Mouse (Mus musculus): ENCODE data around the gene Hnrnpk.
"Not testable (repeated sequence)": the region's sequence is repeated elsewhere in the genome, so short reads cannot be mapped to it uniquely, and the experiment has no call there.

Hnrnpk gene

DNA sequence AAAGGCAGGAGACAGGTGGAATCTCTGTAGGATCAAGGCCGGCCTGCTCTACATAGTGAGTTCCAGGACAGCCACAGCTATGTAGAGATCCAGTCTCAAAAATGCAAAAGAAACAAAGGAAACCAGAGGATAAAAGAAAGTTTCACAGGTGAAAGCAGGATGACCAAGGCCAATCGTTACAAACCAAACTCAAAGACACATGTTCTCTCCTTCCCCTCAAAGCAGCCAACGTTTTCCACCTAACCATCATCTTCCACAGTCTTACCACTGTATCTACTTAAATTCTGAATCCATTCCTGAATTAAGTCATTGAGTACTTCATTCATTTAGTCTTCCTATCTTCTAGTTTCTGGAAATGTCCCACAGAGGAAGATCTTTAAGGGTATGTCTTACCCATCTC lies 14.8 kb downstream of the Hnrnpk start:
- no peak for DNase-seq (ENCODE audit: low spot score in 2 of 2)

DNA sequence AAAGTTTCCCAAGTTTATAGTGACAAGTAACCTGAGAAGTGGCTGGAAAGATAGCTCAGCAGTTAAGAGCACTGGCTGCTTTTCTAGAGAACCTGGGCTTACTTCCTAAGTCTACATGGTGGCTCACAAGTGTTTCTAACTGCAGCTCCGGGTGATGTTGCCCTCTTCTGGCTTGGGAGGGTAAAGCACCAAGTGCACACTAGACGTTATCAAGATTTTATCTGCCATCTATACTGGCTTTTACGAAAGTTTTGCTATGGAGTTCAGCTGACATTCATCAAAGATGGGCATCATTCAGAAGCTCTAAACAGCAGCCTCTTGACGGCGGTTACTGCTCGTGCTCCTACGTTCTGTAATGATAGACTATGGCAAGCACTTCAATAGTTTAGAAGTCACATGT lies 15.2 kb downstream of the Hnrnpk start:
- DNase-seq (ENCODE audit: low spot score in 2 of 2) = peak; percentile 39 to 44

DNA sequence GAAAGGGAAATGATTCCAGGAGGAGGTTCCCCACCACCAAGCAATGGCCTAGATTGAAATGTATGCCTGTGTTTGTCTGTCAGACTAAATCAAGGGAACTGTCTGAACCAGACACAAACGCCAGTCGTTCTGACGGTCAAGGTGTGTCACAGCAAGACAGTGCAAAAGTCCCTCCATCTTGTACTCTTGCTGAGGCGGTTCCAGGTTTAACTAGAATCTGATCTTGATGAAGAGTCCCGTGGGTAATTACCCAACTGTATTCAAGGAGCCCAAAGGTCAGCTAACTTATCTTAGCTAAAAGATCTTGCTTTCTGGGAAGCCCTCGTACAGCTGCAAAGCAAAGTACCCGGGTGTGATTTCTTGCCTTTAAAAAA lies 17.6 kb downstream of the Hnrnpk start:
- DNase-seq (ENCODE audit: low spot score in 2 of 2) = no peak

DNA sequence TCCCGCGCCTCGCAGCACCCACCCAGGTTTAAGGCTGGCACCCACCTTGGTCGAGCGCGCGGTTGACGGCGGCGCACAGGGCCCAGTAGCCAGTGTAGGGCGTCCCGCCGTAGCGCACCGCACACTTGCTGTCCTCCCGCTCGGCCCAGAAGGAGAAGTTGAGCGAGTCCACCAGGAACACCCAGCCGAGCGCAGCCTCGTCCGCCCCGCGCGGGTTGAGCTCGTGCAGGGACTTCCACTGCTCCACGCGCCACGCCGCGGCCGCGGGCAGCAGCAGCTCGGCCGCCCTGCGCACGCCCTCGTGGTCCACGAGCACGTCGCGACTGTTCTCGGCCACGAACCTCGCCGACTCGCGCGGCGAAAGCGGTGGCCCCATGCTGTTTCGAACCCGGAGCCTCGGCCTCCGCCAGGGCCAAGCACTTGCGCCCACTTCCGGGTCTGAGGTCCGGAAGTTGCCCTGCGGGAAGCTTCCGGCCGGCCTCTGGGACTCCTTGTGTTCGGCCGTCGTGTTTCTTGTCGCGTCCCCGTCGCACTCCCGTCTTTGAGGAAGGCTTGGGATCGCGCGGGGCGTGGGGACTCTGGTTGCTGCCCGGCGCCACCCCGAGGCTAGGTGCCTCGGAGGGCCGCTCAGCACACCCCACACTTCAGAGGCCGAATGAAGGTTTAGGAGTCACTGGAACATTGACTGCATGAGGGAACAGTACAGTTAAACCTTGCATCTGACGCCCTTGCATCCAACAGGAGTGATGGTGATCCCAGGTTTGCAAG lies 18.2 kb downstream of the Hnrnpk start, which contains the start of gene 2210016F16Rik:
2210016F16Rik (minus strand) TSS at position 447 of the 768 bp plus-strand sequence.
- peak; percentile 57 to 62 for DNase-seq (ENCODE audit: low spot score in 2 of 2)

DNA sequence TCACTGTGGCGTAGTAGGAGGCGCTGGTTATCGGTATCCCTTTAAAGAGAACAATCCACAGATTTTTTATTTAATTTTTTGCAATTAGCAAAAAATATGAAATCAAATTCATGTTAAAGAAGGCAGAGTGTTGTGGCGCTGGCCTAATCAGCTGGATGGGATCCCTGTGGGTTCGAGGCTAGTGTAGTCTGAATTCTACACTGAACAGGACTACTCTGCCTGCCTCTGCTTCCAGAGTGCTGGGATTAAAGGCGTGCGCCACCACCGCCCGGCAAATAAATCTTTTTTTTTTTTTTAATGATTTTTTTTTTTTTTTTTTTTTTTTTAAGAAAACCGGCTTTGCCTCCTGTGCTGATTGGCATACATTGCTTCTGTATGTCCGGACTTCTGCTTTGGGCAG lies 18.8 kb downstream of the Hnrnpk start:
- DNase-seq (ENCODE audit: low spot score in 2 of 2) = no peak

DNA sequence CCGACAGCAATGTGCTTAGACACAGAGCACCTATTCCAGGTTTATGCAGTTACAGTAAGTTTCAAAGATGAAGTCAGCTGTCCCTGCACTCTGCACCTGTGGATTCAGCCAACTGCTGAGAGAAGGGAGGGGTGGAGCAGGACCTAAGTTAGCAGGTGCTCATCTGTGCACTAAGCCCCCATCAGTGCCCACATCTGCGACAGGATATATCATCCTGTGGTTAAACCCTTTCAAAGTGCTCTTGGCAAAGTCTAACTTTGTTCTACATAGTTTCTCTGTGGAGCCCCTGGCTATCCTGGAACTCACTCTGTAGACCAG lies 30.0 kb downstream of the Hnrnpk start:
- no peak for DNase-seq (ENCODE audit: low spot score in 2 of 2)

DNA sequence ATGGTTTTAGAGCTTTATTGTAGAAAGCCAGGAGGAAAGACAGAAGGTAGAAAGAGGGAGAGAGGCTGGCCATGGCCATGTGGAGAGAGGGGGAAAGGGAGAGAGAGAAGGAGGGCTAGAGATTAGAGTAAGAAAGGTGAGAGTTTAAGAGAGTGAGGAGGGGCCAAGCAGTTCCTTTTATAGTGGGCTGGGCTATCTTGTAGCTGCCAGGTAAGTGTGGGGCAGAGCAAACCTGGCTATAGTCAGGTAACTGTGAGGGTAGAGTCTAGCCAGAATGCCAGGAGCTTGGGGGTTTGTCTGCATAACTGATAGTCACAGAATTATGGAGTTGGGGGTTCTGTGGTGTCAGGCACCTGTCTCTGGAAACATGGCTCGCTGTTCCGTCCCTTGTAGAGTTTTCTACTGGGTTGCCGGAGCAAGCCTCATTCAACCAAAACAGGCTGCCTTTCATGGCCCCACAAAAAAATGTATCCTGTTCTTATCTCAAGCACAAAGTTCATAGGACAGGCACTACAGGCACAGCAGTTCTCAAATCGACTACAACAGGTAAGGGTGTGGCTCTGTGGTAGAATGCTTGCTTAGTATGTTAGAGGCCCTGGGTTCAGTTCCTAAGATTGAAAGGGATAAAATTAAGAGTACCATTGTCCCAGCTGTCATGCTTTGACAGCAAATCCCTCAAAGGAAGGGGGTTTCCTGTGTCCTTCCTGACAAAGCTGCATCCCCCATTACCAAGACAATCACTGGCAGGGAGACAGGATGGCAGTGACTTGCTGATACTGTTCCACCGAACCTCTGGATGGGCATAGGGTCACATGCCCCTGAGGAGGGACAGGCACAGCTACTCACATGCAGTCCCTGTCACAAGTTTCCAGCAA lies 30.6 kb downstream of the Hnrnpk start:
- no peak for DNase-seq (ENCODE audit: low spot score in 2 of 2)

DNA sequence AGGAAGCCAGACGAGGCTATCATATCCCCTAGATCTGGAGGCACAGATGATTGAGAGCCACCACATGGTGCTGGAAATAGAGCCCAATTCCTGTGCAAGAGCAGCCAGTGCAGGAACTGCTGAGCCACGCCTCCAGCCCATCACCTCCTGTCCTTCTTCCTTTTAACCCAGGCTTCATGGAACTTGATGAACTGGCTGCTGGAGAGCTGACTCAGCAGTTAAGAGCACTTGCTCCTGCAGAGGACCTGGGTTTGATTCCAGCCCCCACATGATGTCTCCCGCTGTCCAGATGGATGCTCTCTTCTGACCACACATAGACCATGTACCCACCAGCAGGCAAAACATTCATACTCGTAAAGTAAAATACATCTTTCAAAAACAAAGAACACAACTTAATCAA lies 34.3 kb downstream of the Hnrnpk start:
- no peak for DNase-seq (ENCODE audit: low spot score in 2 of 2)

DNA sequence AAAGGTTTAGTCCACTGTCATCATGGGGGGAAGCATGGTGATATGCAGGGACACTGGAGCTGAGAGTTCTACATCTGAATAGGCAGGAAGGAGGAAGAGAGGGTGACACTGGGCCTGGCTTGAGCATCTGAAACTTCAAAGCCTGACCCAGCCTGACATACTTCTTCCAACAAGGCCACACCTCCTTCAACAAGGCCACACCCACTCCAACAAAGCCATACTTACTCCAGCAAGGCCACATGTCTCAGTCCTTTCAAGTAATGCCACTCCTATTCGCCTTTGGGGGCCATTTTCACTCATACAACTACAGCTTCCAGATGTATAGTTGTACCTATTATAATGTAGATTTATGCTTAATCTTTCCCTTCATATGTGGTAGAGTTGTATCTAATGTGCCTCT lies 35.5 kb downstream of the Hnrnpk start:
- DNase-seq (ENCODE audit: low spot score in 2 of 2) = no peak

DNA sequence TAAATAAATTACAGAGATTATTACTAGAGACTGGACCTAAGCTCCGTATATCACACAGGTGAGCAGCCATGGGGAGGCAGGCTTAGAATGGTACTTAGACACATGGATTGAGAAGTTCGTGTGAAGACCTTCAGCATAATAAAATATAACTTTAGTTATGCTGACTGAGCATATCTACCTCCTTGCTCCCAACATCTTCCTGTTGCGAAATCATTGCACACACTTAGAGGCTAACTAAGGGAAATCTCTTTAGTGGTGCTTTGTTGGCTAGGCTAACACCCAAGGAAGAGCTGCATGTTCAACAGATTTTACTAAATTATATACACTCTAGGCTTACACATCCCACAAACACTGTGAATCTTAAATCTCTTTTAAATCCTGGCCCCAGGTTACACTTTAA lies 36.8 kb downstream of the Hnrnpk start:
- DNase-seq (ENCODE audit: low spot score in 2 of 2) = no peak

DNA sequence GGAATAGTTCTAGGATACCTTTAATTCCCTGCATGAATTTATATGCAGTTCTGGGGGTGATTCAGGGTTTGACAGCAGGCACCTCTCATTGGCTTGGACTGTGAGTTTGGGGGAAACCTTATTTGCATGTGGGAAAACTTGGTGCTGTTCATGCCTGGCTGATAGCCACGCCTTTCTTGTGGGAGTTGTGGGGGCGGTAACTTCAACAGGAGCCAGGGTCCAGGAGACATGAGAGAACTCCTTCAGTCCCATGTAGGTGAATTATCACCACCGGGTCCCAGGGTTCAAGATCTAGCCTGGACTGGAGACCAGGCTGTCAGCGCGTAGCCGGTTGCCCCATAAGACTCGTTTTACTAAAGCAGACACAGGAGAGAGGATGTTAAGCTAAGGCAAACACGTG lies 38.0 kb downstream of the Hnrnpk start:
- DNase-seq (ENCODE audit: low spot score in 2 of 2) = not testable (repeated sequence)

DNA sequence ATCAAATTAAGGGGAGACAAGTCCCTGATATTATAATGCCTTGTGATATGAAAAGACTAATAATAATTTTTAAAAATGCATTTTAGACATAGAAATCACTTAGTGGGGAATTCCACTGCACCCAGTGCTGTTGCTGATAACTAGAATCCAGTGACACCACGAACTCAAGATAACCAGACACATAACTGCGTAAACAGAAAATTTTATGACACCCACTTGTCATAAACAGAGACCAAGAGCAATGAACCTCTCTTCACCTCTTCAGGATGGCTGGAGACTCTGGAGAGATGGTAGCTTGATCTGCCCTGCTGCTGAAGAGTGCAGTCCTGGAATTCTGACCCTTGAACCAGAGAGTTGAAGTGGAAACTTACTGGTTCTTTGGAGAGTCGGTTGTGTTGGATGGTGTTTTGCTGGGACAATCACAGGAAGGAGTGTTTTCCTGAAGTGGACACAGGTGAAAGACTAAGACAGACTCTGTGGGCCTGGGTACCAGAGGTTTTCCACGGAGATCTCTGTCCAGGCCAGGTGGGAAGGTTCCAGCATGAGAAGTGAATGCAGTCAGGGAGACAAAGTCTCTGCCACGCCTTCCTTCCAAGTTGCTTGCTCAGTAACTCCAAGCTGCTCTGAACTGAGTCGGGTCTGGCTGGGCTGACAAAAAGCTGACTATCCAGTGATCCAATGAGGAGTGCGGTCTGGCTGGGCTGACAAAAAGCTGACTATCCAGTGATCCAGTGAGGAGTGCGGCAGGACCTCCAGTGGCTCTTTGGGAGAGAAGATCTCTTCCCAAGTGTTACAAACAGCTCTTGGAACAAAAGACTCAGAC lies 38.6 kb downstream of the Hnrnpk start:
- DNase-seq (ENCODE audit: low spot score in 2 of 2) = no peak

DNA sequence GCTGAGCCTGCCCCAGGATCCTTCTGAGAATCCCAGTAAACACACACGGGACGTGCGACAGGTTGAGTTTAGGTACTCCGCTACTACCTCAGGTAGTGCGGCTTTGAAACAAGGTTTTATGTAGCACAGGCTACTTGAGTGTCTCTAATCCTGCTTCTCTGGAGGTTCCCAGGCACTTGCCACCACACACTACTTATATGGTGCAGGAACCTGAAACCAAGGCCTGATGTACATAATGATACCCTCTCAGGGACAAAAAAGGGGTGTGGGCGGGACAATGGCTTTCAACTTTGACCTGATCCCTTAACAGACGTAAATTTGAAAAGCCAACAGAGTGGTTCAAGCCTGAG lies 43.9 kb downstream of the Hnrnpk start:
- DNase-seq (ENCODE audit: low spot score in 2 of 2) = no peak

DNA sequence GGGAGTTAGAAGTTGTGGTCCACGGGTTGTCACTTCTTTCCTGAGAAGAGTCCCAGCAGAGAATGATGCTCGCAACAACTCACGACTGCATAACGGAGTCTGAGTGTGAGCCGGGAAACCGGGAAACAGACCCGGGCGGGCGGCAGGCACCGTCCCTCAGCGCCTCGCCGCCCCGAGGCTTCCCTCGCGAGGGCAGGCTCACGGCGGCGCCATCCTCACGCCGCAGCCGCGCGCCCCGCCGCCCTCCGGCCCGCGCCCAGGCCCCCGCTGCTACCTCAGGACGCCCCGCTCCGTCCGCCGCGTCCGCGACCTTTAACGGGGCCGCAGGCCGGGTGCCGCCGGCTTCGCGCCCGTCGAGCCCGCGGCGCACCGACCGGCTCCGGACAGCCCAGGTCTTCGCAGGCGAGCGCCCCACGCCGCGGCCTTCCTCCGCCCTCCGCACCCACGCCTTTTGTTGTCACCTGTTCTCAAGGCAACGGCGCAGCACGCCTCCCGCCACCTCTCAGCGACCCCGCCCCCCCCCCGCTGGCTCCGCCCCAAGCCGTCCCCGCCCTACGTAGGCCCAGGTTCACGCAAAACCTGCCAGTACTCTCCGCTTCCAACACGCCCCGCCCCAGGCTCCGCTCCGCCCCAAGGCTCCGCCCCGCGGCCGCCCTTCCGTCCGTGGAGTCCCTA lies 44.4 kb downstream of the Hnrnpk start, which contains the start of gene Kif27:
Kif27 (minus strand) TSS at position 494 of the 675 bp plus-strand sequence.
- DNase-seq (ENCODE audit: low spot score in 2 of 2) = peak; percentile 66 to 74

DNA sequence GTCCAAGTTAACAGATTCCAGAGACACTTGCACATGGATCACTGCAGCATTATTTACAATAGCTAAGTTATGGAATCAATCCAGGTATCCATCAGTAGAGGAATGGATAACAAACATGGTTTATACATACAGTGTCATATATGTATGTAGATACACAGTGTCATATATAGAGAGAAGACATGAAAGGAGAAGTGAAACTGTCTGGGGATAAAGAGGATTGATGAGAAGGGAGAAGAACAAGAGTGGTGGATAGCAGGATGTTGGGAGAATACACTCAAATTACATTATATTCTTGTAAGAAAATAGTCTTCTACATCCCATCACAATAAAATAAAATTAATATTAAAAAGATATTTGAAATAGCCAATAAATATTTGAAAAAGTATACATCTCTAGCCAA lies 50.1 kb downstream of the Hnrnpk start:
- no peak for DNase-seq (ENCODE audit: low spot score in 2 of 2)

DNA sequence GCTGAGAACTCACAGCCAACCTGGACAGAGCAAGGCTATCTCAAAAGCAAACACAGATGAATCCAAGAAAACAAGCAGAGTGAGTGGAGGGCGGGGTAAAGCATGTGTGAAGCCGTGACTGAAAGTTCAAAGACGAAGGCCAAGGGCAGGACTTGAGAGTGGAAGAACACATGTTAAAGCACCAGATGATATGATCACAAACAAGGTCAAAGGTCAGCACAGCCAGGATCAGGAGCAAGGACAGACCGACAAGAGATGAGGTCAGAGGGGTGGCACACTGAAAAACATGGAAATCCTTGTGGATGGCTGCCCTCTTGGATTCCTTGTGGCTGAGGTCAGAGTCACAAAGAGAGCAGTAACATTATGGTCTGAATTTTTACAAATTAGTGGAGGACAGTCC lies 52.5 kb downstream of the Hnrnpk start:
- no peak for DNase-seq (ENCODE audit: low spot score in 2 of 2)

DNA sequence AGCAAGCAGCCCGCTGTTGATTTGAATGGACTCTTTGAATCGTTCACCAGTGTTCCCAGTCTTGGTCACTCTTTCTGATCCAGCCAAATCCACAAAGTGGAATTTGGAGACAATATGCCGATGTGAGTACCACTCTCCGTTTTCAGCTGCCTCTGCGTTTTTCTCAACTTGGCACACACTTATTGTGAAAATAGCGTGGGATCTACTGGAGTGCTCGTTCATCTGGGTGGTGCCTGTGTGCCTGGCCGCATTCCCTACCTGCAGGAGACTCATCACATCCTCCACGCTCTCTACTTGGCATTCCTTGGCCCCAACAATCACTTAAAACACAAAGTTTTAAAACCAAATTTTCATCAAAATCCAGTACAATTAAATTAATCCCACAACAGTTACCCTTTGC lies 58.6 kb downstream of the Hnrnpk start:
- DNase-seq (ENCODE audit: low spot score in 2 of 2) = no peak
